Mouse (Mus musculus): Measurements from ENCODE around the gene Cnot8. TPM values are rescaled to one million over a fixed set of nuclear protein-coding genes. Genes with fewer than 3 reads are reported as not detected.

Cnot8 gene
- total RNA-seq, 2 experiments from 2014 or later: 51.9 to 58.0 TPM

DNA sequence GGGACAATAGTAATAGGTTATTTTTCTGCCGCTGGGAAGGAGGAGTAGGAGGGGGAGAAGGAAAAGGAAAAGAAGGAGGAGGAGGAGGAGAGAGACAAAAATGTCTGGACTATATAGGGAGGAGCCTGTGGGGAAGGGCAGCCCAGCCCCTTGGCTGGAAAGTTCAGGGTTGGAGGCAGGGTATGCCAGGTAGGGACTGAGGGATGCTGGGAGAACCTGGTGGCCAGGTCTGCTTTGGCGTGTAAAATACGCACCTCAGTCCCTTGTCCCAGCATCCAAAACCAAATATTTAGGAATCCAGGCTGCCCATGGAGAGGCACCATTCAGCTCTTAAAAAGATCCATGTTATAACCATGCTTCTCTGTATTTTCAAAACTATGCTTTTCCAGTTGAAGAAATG, 1.8 kb upstream of the Cnot8 start:
- DNase-seq (ENCODE audit: low spot score in 2 of 2): no peak
- intact Hi-C loops (cut with DNase I): loop anchor here (5.0 to 10.0 kb wide), 2 partner anchors 95 to 203 kb away; partner anchors contain the start of genes Larp1 and Zfp692

DNA sequence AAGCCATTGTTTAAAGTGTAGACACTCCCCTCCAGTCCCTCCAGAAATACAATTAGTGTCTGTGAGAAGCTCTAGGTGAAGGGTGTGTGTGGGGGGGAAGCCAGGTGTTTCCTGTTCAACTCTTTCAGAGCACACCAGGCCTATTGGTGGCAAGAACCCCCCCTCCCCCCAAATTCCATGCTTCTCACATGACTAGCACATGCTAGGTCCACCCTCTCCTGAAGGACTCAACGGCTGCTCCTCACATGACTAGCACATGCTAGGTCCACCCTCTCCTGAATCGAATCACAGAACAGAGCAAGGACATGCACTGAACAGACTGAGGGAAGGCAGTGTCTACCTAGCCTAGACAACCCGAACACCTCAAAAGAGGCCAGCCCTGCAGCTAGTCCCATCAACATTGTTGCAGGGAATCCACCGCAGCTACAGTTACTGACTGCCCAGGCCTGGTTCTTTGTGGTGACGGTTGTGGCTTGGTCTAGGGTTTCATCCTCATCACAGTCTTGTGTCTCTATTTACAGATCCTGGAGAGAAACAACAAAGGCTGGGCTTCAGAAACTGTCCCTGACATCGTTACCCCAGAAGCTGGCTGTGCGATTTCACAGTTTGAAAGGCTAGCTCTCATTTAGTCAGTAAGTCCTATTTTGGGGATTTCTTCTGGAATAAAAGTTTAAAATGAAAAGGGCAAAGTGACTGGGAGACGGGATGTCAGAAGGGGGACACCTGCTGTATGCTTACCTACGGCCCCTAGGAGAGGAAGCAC, 1.2 kb upstream of the Cnot8 start:
- DNase-seq (ENCODE audit: low spot score in 2 of 2): no peak
- intact Hi-C loops (cut with DNase I): loop anchor here (5.0 to 10.0 kb wide), 2 partner anchors 95 to 202 kb away; partner anchors contain the start of genes Larp1 and Zfp692

DNA sequence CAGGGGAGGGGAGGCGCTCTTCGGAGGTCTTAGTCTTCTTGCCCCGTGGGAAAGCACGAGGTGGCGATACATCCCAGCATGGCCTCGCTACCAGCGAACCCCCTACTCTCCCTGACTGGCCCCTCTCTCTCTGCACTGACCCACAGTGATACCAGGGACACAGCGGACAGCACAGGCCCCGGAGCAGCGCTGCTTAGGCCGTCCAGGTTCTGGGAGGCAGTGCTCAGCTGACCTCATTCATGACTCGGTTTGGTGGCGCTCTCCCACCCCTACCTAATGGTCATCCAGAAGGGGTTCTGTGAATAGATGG, 654 bp upstream of the Cnot8 start:
- intact Hi-C loops (cut with DNase I): loop anchor here (5.0 to 10.0 kb wide), 2 partner anchors 96 to 202 kb away; partner anchors contain the start of genes Larp1 and Zfp692

DNA sequence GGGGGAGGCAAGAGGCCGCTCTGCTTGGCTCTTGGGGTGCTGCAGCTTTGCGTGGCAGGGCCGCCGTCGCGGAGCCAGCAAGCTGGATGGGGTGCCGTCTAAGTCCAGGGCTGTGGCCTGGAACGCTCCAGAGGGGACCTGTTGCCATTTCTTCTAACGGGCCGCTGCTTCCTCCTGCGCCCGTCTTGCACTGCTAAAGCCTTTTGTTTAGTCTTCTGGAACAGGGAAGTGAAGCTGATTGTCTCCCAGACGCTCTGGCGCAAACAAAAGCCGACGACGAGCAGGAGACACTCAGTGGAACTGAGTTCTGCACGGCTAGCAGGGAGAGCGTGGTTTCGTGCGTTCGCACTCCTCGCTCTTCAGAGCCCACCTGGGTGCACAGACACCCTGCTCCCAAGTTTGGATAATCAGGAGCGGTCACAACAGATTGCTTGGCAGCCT, 418 bp downstream of the Cnot8 start:
- no peak for DNase-seq (ENCODE audit: low spot score in 2 of 2)
- intact Hi-C loops (cut with DNase I): loop anchor here (5.0 to 10.0 kb wide), 2 partner anchors 97 to 200 kb away; partner anchors contain the start of genes Larp1 and Zfp692

More for the DNA sequence above, 654 bp upstream of the Cnot8 start:
- DNase-seq (ENCODE audit: low spot score in 2 of 2): no peak

DNA sequence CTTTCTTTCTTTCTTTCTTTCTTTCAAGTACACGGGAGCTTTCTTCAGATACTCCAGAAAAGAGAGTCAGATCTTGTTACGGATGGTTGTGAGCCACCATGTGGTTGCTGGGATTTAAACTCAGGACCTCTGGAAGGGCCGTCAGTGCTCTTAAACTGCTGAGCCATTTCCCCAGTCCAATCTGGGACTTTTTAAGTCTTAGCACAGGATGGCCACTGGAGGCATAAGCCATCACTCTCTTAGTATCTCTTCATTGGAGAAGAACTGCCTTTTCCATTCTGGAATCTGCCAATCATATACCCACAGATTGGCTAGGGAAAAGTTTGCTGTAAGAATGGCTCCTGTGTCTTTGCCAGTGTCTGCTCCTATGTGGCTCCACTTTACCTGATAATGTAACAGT, 3.1 kb downstream of the Cnot8 start:
- intact Hi-C loops (cut with DNase I): loop anchor here (10.0 kb wide), 1 partner anchor 198 kb away; the partner anchor contains the start of gene Zfp692
- DNase-seq (ENCODE audit: low spot score in 2 of 2): no peak

DNA sequence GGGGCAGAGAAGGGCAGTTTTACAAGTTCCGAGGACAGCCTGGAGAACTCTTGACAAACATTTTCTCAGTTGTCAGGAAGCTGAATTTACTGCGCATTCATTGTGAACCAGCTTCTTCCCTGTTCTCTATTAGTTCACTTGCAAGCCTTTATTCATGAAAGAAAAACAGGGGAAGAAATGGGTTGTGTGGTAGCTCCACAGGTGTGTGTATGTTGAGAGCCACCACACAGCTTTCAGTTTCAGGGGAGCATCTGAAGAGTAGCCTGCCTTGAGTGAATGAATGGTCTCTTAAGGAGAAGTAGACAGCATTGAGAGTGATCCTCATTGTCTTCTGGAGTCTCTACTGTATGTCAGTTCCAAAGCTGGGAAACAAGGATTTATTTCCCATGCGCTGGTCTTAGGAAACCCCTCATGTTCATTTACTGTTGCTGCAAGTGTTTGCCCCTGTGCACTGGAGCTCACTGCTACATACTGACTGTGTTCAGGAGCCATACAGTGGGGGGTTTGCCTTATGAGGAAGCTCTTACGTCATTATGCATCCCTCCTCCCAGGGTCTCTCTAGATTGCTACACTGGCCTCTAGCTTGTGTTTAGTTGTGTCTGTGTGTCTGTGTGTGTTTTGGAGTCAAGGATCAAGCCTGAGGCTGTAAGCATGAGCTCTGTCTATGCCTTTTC, 3.8 kb downstream of the Cnot8 start:
- DNase-seq (ENCODE audit: low spot score in 2 of 2): no peak
- intact Hi-C loops (cut with DNase I): loop anchor here (10.0 kb wide), 1 partner anchor 197 kb away; the partner anchor contains the start of gene Zfp692

DNA sequence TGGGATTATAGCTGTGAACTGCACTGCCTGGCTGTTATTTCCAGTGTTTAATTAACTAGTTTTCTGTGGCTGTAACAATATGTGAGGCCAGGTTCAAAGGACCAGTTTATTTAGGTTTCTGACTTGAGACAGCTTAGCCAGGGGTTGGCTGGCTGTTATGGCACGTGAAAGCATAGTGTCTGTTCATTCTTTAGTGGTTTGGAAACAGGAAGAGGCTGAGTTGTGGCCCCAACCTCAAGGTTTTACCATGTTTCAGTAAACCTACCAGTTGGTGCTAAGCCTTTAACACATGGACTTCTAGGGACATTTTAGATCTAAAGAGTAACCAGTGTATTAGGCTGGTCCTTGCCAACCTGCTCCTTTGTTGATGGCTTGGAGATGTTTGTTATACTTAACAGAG, 12.6 kb downstream of the Cnot8 start:
- DNase-seq (ENCODE audit: low spot score in 2 of 2): no peak
- intact Hi-C loops (cut with DNase I): no loop called here

DNA sequence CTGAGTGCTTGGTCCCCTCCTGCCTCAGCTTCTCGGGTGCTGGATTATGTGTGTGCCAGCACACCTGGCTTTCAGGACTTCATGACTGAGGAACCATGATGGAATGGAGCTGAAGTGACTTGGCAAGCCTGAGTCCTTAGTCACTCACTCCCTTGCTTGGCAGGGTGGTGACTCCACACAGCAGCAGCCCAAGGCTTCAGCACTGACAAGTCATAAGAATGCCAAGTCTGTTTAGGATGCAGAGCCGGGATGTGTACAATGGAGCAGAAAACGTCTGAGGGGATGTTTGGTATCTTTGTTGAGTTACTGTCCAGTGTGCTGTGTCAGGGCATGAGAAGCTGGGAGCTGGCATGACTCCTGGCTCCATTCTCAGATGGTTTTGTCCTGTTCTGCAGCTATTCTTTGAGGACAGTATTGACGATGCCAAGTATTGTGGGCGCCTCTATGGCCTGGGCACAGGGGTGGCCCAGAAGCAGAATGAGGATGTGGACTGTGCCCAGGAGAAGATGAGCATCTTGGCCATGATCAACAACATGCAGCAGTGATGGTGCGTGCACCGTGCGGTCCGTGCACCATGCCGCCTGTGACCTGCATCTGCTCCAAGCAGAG, 13.2 kb downstream of the Cnot8 start:
- DNase-seq (ENCODE audit: low spot score in 2 of 2): no peak
- intact Hi-C loops (cut with DNase I): no loop called here

DNA sequence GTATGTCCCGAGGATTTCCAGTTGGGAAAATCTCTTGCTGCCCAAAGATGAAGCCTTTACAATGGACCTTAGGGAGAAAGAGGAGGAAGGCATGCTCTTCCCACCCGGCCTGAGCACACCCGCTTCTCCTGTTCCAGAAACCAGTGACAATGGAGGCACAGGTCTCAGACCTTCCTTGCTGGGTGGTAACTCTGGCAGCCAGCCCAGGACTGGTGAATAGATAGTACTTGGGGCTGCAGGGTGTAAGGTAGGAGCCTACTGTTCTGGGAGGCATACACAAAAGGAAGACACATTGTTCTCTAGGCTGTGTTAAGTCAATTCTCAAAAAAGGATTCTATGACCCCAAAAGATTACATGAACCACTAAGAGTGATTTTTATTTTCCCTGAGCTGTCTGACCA, 16.7 kb downstream of the Cnot8 start:
- no peak for DNase-seq (ENCODE audit: low spot score in 2 of 2)

DNA sequence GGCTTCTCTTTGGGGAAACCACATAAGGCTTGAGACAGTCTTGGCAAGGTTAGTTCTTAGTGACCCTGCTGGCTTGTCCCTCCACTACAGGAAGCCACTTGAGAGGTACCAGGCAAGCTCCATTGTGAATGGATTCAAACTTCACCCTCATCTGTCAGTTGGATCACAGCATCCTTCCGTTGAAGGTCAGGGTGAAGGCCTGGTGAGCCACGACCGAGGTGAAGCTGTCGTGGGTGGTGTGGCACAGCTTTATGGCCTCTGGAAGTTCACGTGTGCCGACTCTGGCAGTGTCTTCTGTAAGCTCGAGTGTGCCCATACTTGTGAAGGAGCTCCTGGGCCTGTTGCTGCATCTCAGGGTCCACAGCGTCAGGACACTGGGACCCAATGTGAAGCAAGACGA, 17.4 kb downstream of the Cnot8 start:
- intact Hi-C loops (cut with DNase I): no loop called here
- DNase-seq (ENCODE audit: low spot score in 2 of 2): no peak

More for the DNA sequence above, 16.7 kb downstream of the Cnot8 start:
- intact Hi-C loops (cut with DNase I): no loop called here

DNA sequence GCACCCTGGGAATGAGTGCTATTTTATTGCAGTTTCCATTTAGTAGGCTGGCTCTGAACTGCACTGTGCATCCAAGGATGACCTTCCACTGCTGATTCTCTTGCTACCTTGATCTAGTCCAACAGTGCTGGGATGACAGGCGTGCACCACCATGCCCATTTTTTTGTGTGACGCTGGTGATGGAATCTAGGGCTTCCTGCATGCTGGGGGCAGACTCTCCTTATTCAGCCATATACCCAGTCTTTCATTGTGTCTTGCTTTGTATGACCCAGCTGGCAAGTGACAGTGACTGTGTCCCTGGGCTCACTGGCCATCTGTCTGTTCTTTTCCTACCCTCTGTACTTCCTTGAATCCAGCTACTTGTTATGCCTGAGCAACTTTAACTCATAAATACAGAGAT, 19.8 kb downstream of the Cnot8 start:
- DNase-seq (ENCODE audit: low spot score in 2 of 2): no peak
- intact Hi-C loops (cut with DNase I): no loop called here

DNA sequence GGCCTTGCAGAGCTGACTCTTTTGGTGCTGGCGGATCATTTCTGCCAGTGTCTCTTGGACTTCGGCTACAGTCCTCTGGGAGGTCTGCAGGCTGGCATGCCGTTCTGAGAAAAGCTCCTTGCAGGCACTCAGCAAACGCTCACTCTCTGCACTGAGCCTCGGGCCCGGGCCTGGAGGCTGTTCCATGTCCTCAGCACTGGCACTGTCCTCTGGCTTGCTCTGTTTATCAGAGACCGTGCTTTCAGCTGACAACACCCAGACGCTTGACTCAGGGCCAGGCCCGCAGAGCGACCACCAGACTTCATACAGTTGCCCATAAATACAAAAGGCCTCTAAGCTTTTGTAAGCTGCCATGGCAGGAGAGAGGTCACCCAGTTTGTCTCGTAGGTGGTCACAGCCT, 21.1 kb downstream of the Cnot8 start:
- intact Hi-C loops (cut with DNase I): no loop called here

DNA sequence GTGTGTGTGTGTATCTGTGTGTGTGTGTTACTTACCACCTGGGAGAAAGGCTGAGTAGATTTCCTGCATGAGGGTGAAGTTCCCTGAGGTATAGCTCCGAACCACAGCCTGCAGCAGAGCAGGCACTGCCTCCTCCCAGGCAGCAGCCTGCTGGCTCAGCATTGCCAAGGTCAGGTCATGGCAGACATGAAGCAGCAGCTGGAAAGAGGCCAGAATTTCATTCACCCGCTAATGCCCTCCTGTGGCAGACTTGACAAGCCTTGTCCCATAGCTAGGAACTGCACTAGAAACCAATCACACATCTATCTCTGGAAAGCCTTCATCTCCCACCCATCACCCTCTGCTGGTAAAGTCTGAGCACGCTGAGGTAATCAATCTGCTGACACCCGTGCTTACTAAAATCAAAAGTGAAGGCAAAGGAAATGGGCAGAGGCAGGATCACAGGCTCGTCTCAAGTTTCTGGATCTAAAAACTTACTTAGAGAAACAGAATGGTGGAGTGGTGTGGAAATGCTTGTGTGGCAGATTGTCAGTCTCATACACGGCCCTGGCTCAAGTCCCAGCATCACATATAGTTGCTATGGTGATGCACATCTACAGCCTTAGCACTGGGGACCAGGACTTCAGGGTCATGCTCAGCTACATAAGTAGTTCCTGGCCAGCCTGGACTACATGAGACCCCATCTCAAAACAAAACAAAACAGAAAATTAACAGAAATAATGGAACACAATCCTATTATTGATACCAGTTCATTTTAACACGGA, 22.6 kb downstream of the Cnot8 start:
- intact Hi-C loops (cut with DNase I): no loop called here

More for the DNA sequence above, 21.1 kb downstream of the Cnot8 start:
- DNase-seq (ENCODE audit: low spot score in 2 of 2): no peak

DNA sequence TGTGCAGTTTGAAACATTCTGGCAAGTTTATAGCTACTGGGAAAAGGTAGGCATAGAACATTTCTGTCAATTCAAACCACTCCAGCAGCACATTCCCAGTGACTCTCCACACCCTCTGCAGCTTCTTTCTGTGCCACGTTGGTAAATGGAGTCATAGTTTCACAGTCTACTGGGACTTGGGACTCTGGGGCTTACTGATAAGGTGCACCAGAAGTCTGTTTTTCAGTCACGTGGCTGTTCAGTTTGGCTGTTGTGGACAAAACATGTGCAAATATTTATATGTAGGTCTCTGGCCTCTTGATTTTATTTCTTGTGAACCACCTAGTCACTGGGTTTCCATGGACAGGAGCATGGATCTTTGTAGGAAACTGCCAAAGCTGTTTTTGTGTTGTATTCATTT, 23.6 kb downstream of the Cnot8 start:
- intact Hi-C loops (cut with DNase I): no loop called here

More for the DNA sequence above, 22.6 kb downstream of the Cnot8 start:
- no peak for DNase-seq (ENCODE audit: low spot score in 2 of 2)

DNA sequence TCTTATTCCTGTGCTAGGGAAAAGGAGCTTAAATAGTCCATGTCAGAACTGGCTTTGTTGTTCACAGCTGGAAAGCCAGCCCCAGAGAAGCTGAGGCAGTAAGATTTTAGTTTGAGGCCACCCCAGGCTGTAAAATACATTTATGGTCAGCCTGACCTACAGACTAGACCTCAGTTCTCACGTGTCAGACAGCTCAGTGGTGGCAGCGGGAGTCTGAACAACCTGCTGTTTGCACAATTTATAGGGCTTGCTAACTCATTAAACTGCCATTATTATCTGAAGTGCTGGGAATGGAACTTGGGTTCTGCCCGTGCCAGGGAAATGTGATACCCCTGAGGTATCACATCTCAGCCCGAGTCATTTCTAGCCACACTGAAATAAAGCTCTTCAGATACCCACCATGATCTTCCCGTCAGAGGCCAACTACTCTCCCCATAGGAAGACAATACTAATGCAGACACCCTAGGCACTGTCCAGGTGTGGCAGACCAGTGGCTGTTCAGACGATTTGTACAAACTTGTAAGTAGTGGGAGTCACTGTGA, 25.4 kb downstream of the Cnot8 start:
- DNase-seq (ENCODE audit: low spot score in 2 of 2): no peak
- intact Hi-C loops (cut with DNase I): no loop called here

More for the DNA sequence above, 23.6 kb downstream of the Cnot8 start:
- DNase-seq (ENCODE audit: low spot score in 2 of 2): no peak

DNA sequence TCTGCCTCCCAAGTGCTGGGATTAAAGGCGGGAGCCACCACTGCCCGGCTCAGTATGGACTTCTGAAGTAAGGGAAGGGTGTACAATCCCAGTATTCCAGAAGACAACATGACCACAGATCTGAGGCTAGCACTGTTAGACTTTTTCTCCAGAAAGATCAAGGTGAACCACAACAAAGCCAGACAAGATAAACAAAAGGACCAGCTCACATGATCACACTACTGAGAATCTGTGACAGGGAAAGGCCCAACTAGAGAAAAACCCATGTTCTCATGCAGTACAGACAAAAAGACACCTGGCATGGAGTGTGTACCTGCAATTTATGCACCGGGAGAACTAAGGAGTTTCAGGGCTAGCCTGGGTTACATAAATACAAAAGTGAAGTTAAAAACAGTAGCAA, 28.1 kb downstream of the Cnot8 start:
- intact Hi-C loops (cut with DNase I): no loop called here
- no peak for DNase-seq (ENCODE audit: low spot score in 2 of 2)

DNA sequence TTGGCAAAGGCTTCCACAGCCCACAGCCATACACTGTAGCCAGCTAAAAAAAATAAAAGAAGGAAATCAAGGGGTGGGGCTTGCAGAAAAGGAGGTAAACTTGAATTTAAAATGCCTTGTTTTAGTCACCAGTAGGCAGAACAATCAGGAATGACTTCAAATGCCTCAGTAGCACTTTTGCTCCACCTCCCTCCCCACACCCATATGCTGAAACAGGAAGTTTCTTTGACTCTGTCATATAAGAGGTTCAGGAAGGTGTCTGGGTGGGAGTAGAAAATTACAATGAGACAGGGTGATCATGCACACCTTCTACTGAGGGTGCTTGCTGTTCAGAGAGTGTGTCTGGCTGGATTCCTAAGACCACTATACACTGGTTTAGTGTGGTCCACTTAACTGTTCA, 30.9 kb downstream of the Cnot8 start:
- no peak for DNase-seq (ENCODE audit: low spot score in 2 of 2)
- intact Hi-C loops (cut with DNase I): no loop called here

DNA sequence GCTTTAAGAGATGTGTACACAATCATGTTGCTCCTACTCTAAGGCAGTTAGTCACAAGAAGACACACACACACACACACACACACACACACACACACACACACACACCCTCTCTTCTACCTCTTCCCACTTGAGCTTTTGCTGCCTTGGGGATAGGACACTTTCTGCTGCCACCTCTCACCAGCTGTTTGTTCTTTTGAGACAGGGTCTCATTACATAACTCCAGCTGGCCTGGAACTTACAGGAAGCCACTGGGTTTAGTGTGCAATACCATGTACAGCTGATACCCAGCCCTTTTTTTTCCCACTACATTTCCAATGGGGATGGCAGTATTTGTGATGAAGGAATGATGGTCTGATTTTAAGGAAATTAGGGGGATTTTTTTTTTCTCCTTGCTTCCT, 31.3 kb downstream of the Cnot8 start:
- DNase-seq (ENCODE audit: low spot score in 2 of 2): no peak
- intact Hi-C loops (cut with DNase I): no loop called here

DNA sequence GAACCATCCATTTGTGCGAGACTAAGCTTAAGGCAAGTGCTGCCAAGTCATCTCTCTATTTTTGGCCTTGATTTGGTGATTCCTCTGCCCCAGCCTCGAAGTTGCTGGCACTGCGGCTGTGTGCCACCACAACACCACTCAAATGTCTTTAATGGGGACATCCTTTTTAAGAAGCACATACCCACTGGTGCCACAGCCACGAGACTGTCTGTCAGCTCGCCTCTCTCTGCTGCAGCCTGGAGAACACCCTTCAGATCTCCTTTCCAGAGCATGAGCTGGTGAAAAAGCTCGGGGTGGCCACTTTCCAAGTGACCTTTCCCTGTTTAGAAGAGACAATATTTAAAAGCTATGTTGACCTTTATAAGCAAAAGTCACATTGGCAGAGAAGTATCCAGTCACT, 32.7 kb downstream of the Cnot8 start:
- DNase-seq (ENCODE audit: low spot score in 2 of 2): no peak
- intact Hi-C loops (cut with DNase I): no loop called here

Measured in left cerebral cortex, postnatal 36 days (tissue).